Mouse (Mus musculus) heart, embryonic 16.5 days (tissue): Measurements from ENCODE around the gene Igsf6. TPM values are rescaled to one million over a fixed set of nuclear protein-coding genes. Genes with fewer than 3 reads are reported as not detected.

Experiments
- ATAC-seq: fragments of 200-750 bp; cut with Nextera tagmentation; replicated peaks from 2 replicates; pipeline ENCODE4 v1.8.0; 2017; ENCODE audit warnings: moderate number of reproducible peaks; ENCODE audit not compliant: insufficient read depth, low FRiP score; ENCODE audit errors: extremely low read depth
- H3K27ac ChIP-seq: fragments of 300-500 bp; sonication (generic); 2 replicates; pipeline ENCODE4 v1.5.1; 2014; ENCODE audit warnings: mild to moderate bottlenecking, low read length, control low read depth, moderate library complexity
- H3K27me3 ChIP-seq: fragments of 300-500 bp; sonication (generic); 2 replicates; pipeline ENCODE4 v1.6.1; 2014; ENCODE audit warnings: low read length, mixed read lengths; ENCODE audit not compliant: control insufficient read depth, insufficient read depth
- H3K36me3 ChIP-seq: fragments of 300-500 bp; sonication (generic); 2 replicates; pipeline ENCODE4 v1.6.1; 2014; ENCODE audit not compliant: control insufficient read depth, insufficient read depth
- H3K4me1 ChIP-seq: fragments of 300-500 bp; sonication (generic); 2 replicates; pipeline ENCODE4 v1.6.1; 2014; ENCODE audit warnings: low read length, mixed read lengths; ENCODE audit not compliant: control insufficient read depth, insufficient read depth
- H3K4me2 ChIP-seq: fragments of 300-500 bp; sonication (generic); 2 replicates; pipeline ENCODE4 v1.6.1; 2014; ENCODE audit warnings: low read depth, mild to moderate bottlenecking, control low read depth, low read length
- H3K4me3 ChIP-seq: fragments of 300-500 bp; sonication (generic); 2 replicates; pipeline ENCODE4 v1.5.1; 2014; ENCODE audit warnings: mild to moderate bottlenecking, control low read depth, low read length
- H3K9ac ChIP-seq: fragments of 300-500 bp; sonication (generic); 2 replicates; pipeline ENCODE4 v1.6.1; 2014; ENCODE audit warnings: low read length, control low read depth
- H3K9me3 ChIP-seq: fragments of 300-500 bp; sonication (generic); replicated peaks from 2 replicates; pipeline ENCODE4 v1.6.1; 2016; ENCODE audit warnings: low read length; ENCODE audit not compliant: control insufficient read depth
- WGBS: fragments of 180-500 bp; shearing (Covaris S2); extraction: QIAGEN DNeasy Blood & Tissue Kit; methylation state at CpG from one replicate; pipeline ENCODE4 v1.1.7; 2014; 5-methylcytosine and 5-hydroxymethylcytosine counted together
- polyA plus RNA-seq: library from polyadenylated mRNA; unstranded; fragments of >200 nt; fragmentation: Nextera tagmentation; extraction: Ambion mirVana; gene quantifications from 2 replicates; pipeline ENCODE4 v1.2.1, GENCODE M21; 2015

The Igsf6 gene
- polyA plus RNA-seq, 1 experiment from 2014 or later: 2.3 TPM

DNA sequence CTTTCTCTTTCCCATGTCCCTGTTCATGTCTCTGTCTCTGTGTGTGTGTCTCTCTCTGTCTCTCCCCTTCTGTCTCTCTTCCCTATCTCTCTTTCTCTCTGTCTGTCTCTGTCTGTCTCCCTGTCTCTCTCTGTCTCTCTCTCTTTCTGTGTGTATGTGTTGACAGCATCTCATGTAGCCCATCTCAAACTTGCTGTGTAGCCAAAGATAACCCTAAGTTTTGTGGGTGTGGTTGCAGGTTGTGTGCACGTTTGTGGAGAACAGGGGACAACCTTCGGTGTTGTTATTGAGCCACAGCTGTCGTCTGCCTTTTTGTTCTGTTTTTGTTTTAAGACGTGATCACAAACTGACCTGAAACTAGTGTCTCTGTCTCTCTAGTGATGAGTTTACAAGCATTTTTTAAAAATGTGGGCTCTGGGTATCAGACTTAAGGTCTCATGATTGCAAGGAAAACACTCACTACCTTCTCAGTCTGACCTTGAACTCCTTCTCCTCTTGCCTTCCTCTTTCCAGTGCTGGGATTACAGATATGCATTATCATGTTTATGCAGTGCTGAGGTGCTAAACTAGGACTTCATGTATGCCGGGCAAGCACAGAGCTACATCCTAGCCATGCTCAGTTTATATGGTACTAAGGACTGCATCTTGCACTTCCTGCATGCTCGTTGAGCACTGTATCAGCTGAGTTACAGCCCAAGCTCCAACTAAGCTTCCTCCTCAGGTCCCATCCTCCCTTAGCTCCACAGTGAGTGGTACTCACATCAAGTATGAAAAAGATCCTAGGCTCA, 49.0 kb downstream of the Igsf6 start:
- Histone ChIP-seq H3K9ac (no peak overlapping the region), H3K9me3 (no peaks in the 10 kb centered on the region), H3K4me3 (no peak overlapping the region), H3K36me3 (no peaks in the 10 kb centered on the region), H3K27me3 (peaks cover 5% of the 10 kb centered on the region), H3K4me2 (no peak overlapping the region), H3K27ac (no peak overlapping the region), H3K4me1 (no peaks in the 10 kb centered on the region)
- WGBS: 56% methylated on average over 6 of the region's 6 CpGs
- no peak for ATAC-seq

DNA sequence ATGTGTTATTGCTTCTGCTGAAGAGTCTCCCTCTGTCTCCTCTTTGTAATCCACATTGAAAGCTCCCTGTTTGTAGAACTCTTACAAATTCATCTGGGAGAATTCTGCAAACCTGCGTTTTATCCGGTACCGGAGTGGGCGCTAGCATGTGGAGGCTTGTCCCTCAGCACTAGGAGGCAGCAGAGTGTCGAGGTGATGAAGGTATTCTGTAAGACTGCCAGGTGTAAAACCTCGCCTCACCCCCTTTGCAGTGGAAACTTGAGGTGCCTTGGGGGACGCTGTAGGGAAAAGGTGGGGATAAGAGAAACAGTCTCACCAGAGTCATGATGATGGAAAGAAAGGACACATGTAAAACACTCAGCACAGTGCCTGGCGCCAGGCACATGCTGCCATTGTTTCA, 54.1 kb downstream of the Igsf6 start:
- no peaks in the 10 kb centered on the region for H3K4me1 ChIP-seq
- no peak for ATAC-seq
- H3K9ac ChIP-seq: no peak overlapping the region
- no peak overlapping the region for H3K4me3 ChIP-seq
- H3K4me2 ChIP-seq: no peak overlapping the region
- no peaks in the 10 kb centered on the region for H3K36me3 ChIP-seq
- no peaks in the 10 kb centered on the region for H3K9me3 ChIP-seq
- no peak overlapping the region for H3K27ac ChIP-seq
- H3K27me3 ChIP-seq: no peaks in the 10 kb centered on the region
- WGBS: 33% methylated on average over 8 of the region's 8 CpGs

- Histone ChIP-seq H3K27ac (no peak overlapping the region), H3K4me2 (no peak overlapping the region), H3K4me3 (no peak overlapping the region), H3K27me3 (no peaks in the 10 kb centered on the region), H3K4me1 (no peaks in the 10 kb centered on the region), H3K9me3 (no peaks in the 10 kb centered on the region), H3K9ac (no peak overlapping the region), H3K36me3 (no peaks in the 10 kb centered on the region)
- ATAC-seq: no peak
- WGBS: 67% methylated on average over 3 of the region's 3 CpGs
Measured at GRCm38 (mm10) chr7:121018778-121019177, 55.6 kb downstream of the Igsf6 start.

DNA sequence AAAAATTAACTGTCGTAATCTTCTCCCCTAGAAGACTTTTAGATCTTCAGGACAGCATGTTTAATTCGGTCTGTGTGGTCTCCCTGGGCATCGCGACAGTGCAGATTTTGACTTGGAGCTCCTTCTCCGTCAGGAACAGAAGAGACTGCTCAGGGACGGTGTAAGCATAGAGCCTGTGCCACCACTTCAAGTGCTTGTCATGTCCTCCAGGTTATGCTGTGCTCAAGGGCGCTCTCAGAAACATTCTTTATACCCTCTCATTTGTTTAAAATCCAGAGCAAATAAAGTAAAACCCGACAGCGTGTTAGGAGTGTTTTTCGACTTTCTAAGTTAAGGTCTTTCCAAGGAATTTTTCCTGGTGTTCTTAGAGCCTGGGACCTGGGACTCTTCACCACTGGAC, 59.9 kb downstream of the Igsf6 start:
- H3K27me3 ChIP-seq: peaks cover 2% of the 10 kb centered on the region; the same call in 1 of the 2 replicates
- ATAC-seq: no peak
- H3K36me3 ChIP-seq: no peaks in the 10 kb centered on the region
- H3K9ac ChIP-seq: no peak overlapping the region
- no peak overlapping the region for H3K4me3 ChIP-seq
- 74% methylated on average over 10 of the region's 10 CpGs for WGBS
- no peak overlapping the region for H3K27ac ChIP-seq
- no peaks in the 10 kb centered on the region for H3K4me1 ChIP-seq
- no peak overlapping the region for H3K4me2 ChIP-seq
- H3K9me3 ChIP-seq: no peaks in the 10 kb centered on the region

Other genes with a start within 250 kb of the Igsf6 start
- gene Eef2k, start 231.7 kb downstream of the Igsf6 start, polyA plus RNA-seq: 35.8 and 42.5 TPM in 2 replicates
- gene Polr3e, start 156.8 kb downstream of the Igsf6 start, polyA plus RNA-seq: 21.4 and 22.1 TPM in 2 replicates
- 11.7 and 12.1 TPM in 2 replicates for gene Cdr2, start 92.3 kb downstream of the Igsf6 start, polyA plus RNA-seq
- gene Mfsd13b, start 92.1 kb downstream of the Igsf6 start, polyA plus RNA-seq: 0.11 and 0.50 TPM in 2 replicates
- 89.3 and 92.3 TPM in 2 replicates for gene Mettl9, start 40.1 kb downstream of the Igsf6 start, polyA plus RNA-seq
- 0.12 and 0.36 TPM in 2 replicates for gene Otoa, start 7.1 kb upstream of the Igsf6 start, polyA plus RNA-seq